Mouse (Mus musculus): ENCODE measurements around the gene Clca3a1. TPM values are rescaled to one million over a fixed set of nuclear protein-coding genes. Genes with fewer than 3 reads are reported as not detected.
A peak's percentile ranks its signal among the peaks of the same experiment; 100 is the strongest.
"Not testable (repeated sequence)": the region's sequence is repeated elsewhere in the genome, so short reads cannot be mapped to it uniquely, and the experiment has no call there.

Clca3a1 gene
- polyA plus RNA-seq, 1 experiment, result not detected

DNA sequence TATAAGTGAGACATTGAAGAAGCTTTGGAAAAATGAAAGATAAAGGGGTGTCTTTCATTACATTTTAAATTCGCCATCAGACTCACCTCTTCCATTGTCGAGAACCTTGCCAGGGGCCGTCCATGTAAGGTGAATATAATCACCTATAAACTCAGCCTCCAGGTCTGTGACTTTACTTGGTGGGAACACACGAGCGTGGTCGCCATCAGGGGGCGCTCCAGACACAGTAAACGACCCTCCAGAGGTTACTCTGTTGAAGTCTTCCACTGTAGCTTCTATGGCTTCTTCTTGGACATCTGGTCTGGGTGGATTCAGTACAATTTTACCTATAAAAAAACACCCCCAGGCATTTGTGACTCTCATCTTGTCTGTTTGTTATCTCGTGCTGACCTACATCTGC lies 23.9 kb downstream of the Clca3a1 start:
- Histone ChIP-seq H3K4me2 (ENCODE audit: low read depth) (no peak overlapping the region), H3K79me2 (ENCODE audit: control insufficient read depth, insufficient read depth) (no peaks in the 10 kb centered on the region), H3K4me3 (no peak overlapping the region), H3K36me3 (ENCODE audit: control insufficient read depth, insufficient read depth) (no peaks in the 10 kb centered on the region), H3K27me3 (ENCODE audit: control insufficient read depth, insufficient read depth, insufficient read length) (no peaks in the 10 kb centered on the region), H3ac (ENCODE audit: control insufficient read depth, insufficient read length) (no peak overlapping the region)
- TF ChIP-seq MYOG (IDR thresholded peaks at IDR 0.05; ENCODE audit: control insufficient read depth in 1 of 3, insufficient read depth in 1 of 3, insufficient read length in 2 of 3, low read depth in 2 of 3) (no peak), SRF (IDR thresholded peaks at IDR 0.05; ENCODE audit: control insufficient read depth, insufficient read length, low read depth) (no peak), TCF3 (IDR thresholded peaks at IDR 0.05; ENCODE audit: insufficient read length, low read depth) (no peak), REST (IDR thresholded peaks at IDR 0.05; ENCODE audit: insufficient read depth, insufficient read length) (no peak), E2F4 (IDR thresholded peaks at IDR 0.05; ENCODE audit: insufficient read depth) (no peak), MYOD1 (IDR thresholded peaks at IDR 0.05; ENCODE audit: control insufficient read depth in 1 of 3, insufficient read length in 2 of 3, low read depth in 2 of 3) (no peak), MAX (IDR thresholded peaks at IDR 0.05; ENCODE audit: low read depth) (no peak), POLR2AphosphoS2 (IDR thresholded peaks at IDR 0.05; ENCODE audit: insufficient read length, low read depth) (no peak), USF1 (IDR thresholded peaks at IDR 0.05; ENCODE audit: low read depth) (no peak), TCF12 (IDR thresholded peaks at IDR 0.05; ENCODE audit: insufficient read depth, poor library complexity, severe bottlenecking) (no peak), CEBPB (IDR thresholded peaks at IDR 0.05; ENCODE audit: insufficient read depth, poor library complexity, severe bottlenecking) (no peak), POLR2A (IDR thresholded peaks at IDR 0.05; ENCODE audit: insufficient read length, low read depth) (no peak)

GRCm38 (mm10) chr3:144723455-144723854 lies 37.3 kb downstream of the Clca3a1 start:
- no peak overlapping the region for H3K4me3 ChIP-seq
- H3K79me2 ChIP-seq (ENCODE audit: control insufficient read depth, insufficient read depth), result peaks cover 14% of the 10 kb centered on the region
- TF ChIP-seq MYOG (IDR thresholded peaks at IDR 0.05; ENCODE audit: control insufficient read depth in 1 of 3, insufficient read depth in 1 of 3, insufficient read length in 2 of 3, low read depth in 2 of 3) (no peak), SRF (IDR thresholded peaks at IDR 0.05; ENCODE audit: control insufficient read depth, insufficient read length, low read depth) (no peak), USF1 (IDR thresholded peaks at IDR 0.05; ENCODE audit: low read depth) (no peak), MAX (IDR thresholded peaks at IDR 0.05; ENCODE audit: low read depth) (no peak), REST (IDR thresholded peaks at IDR 0.05; ENCODE audit: insufficient read depth, insufficient read length) (no peak), POLR2AphosphoS2 (IDR thresholded peaks at IDR 0.05; ENCODE audit: insufficient read length, low read depth) (no peak), MYOD1 (IDR thresholded peaks at IDR 0.05; ENCODE audit: control insufficient read depth in 1 of 3, insufficient read length in 2 of 3, low read depth in 2 of 3) (no peak), POLR2A (IDR thresholded peaks at IDR 0.05; ENCODE audit: insufficient read length, low read depth) (no peak), TCF3 (IDR thresholded peaks at IDR 0.05; ENCODE audit: insufficient read length, low read depth) (no peak), E2F4 (IDR thresholded peaks at IDR 0.05; ENCODE audit: insufficient read depth) (no peak)
- no peaks in the 10 kb centered on the region for H3K27me3 ChIP-seq (ENCODE audit: control insufficient read depth, insufficient read depth, insufficient read length)
- no peak overlapping the region for H3ac ChIP-seq (ENCODE audit: control insufficient read depth, insufficient read length)
- H3K36me3 ChIP-seq (ENCODE audit: control insufficient read depth, insufficient read depth), result no peaks in the 10 kb centered on the region
- H3K4me2 ChIP-seq (ENCODE audit: low read depth), result no peak overlapping the region

- H3K4me2 ChIP-seq (ENCODE audit: low read depth); H3K27me3 ChIP-seq (ENCODE audit: control insufficient read depth, insufficient read depth, insufficient read length); H3ac ChIP-seq (ENCODE audit: control insufficient read depth, insufficient read length); H3K36me3 ChIP-seq (ENCODE audit: control insufficient read depth, insufficient read depth); H3K4me3 ChIP-seq: not testable (repeated sequence)
- H3K79me2 ChIP-seq (ENCODE audit: control insufficient read depth, insufficient read depth), result peaks cover 23% of the 10 kb centered on the region
Observed at GRCm38 (mm10) chr3:144722566-144722965, 38.2 kb downstream of the Clca3a1 start.

GRCm38 (mm10) chr3:144721860-144722256 lies 38.9 kb downstream of the Clca3a1 start:
- no peak overlapping the region for H3ac ChIP-seq (ENCODE audit: control insufficient read depth, insufficient read length)

More at GRCm38 (mm10) chr3:144721860-144722256, 38.9 kb downstream of the Clca3a1 start:
- Histone ChIP-seq H3K4me3 (peak overlapping the region; percentile 59), H3K27me3 (ENCODE audit: control insufficient read depth, insufficient read depth, insufficient read length) (no peaks in the 10 kb centered on the region), H3K79me2 (ENCODE audit: control insufficient read depth, insufficient read depth) (peaks cover 30% of the 10 kb centered on the region), H3K36me3 (ENCODE audit: control insufficient read depth, insufficient read depth) (no peaks in the 10 kb centered on the region), H3K4me2 (ENCODE audit: low read depth) (peak overlapping the region; percentile 88)
- TF ChIP-seq CEBPB (IDR thresholded peaks at IDR 0.05; ENCODE audit: insufficient read depth, poor library complexity, severe bottlenecking) (no peak), REST (IDR thresholded peaks at IDR 0.05; ENCODE audit: insufficient read depth, insufficient read length) (no peak), TCF3 (IDR thresholded peaks at IDR 0.05; ENCODE audit: insufficient read length, low read depth) (no peak), MYOD1 (IDR thresholded peaks at IDR 0.05; ENCODE audit: control insufficient read depth in 1 of 3, insufficient read length in 2 of 3, low read depth in 2 of 3) (no peak), POLR2A (IDR thresholded peaks at IDR 0.05; ENCODE audit: insufficient read length, low read depth) (no peak), SRF (IDR thresholded peaks at IDR 0.05; ENCODE audit: control insufficient read depth, insufficient read length, low read depth) (no peak), TCF12 (IDR thresholded peaks at IDR 0.05; ENCODE audit: insufficient read depth, poor library complexity, severe bottlenecking) (no peak), USF1 (IDR thresholded peaks at IDR 0.05; ENCODE audit: low read depth) (no peak), POLR2AphosphoS2 (IDR thresholded peaks at IDR 0.05; ENCODE audit: insufficient read length, low read depth) (no peak), MYOG (IDR thresholded peaks at IDR 0.05; ENCODE audit: control insufficient read depth in 1 of 3, insufficient read depth in 1 of 3, insufficient read length in 2 of 3, low read depth in 2 of 3) (no peak), MAX (IDR thresholded peaks at IDR 0.05; ENCODE audit: low read depth) (no peak), E2F4 (IDR thresholded peaks at IDR 0.05; ENCODE audit: insufficient read depth) (no peak)

Data from myocyte (in vitro differentiated cells).